Mouse (Mus musculus): ENCODE measurements at regions not wholly inside any gene's neighbourhood (a gene's known extent, or its start where the extent isn't known, plus 50 kb on each side); places are given as distances from the start of the nearest gene placed in this dataset.

- ATAC-seq (ENCODE audit: insufficient number of reproducible peaks, low FRiP score, low TSS enrichment), result no peak
Observed at GRCm38 (mm10) chr13:53807791-53808525, 247.5 kb downstream of the Drd1 start.

DNA sequence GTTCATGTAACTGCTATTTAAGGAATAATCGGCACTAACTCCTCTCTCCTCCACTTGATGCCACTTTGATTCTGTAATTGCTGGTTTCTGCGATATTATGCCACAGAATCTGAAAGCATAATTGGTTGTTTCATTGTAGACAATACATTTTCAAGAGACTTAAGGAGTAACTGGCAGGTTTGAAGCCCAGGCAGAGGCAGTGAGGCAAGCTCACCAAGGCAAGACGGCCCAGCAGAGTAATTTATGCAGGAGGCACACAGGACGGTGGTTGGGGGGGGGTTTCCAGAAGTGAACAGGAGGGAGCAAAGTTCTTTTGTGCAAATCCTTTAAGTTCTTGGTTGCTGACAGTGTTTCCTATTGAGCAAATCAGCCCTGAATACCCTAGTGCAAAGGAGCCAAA lies 249.6 kb downstream of the Drd1 start:
- no peak for ATAC-seq (ENCODE audit: insufficient number of reproducible peaks, low FRiP score, low TSS enrichment)

DNA sequence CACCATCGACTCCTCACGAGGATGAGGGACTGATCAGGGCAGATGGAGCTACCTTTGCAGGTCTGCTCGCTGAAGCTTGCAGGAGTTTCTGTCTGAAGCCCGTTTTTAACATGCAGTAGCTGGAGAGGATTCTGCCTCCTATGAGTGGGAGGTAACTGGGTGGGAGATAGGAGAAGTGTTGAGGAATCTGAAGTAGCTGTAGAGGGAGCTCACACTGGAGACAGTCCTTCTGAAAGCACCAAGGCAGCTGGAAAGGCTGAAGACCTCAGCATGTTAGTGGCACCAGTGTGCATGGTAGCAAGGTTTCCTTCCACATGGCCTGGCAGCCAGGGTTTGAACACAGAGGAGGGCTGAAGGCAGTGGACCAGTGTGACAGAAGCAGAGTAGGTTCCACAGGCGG lies 254.5 kb downstream of the Drd1 start:
- no peak for ATAC-seq (ENCODE audit: insufficient number of reproducible peaks, low FRiP score, low TSS enrichment)

DNA sequence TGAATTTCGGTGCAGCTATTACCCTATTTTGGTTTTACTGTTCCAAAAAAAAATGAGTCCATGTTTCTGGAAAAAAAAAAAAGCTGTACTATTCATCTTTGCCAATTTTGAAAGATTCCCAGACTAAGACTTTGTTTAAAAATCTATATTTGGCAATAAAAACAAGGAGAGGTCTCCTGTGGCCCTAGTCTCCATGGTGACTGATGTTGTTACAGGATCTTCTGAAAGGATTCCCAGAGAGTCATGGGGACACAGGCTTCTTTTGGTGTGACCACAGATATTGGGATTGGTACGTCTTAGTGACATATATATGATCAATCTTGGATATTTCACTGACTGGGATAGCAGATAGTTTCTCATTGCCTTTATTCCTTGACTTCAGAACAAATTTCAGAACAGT lies 266.7 kb downstream of the Drd1 start:
- ATAC-seq (ENCODE audit: insufficient number of reproducible peaks, low FRiP score, low TSS enrichment), result no peak

- ATAC-seq (ENCODE audit: insufficient number of reproducible peaks, low FRiP score, low TSS enrichment), result peak; percentile 84
Observed at GRCm38 (mm10) chr13:53783492-53783891, 272.0 kb downstream of the Drd1 start.

GRCm38 (mm10) chr13:53779150-53779549 lies 276.4 kb downstream of the Drd1 start:
- ATAC-seq (ENCODE audit: insufficient number of reproducible peaks, low FRiP score, low TSS enrichment), result no peak

DNA sequence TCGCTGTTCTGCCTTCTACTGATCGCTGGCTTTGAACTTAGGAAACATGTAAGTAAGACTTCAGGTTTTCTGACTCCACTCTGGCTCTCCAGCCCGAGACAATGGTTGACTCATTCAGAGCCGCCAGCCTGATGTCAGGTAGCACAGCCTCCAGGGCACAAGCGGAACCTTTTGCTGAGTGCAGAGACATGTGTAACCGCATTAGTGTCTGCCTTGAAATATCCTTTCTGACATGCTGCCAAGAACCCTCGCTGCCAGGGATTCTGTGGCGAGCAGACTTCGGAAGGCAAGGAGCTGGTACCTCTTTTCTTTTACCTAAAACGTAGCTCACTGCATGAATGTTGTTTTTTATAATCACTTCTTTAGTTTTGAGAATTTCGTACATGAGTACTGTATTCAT lies 279.1 kb downstream of the Drd1 start:
- no peak for ATAC-seq (ENCODE audit: insufficient number of reproducible peaks, low FRiP score, low TSS enrichment)

GRCm38 (mm10) chr13:53775687-53776086 lies 279.8 kb downstream of the Drd1 start:
- ATAC-seq (ENCODE audit: insufficient number of reproducible peaks, low FRiP score, low TSS enrichment), result no peak

- no peak for ATAC-seq (ENCODE audit: insufficient number of reproducible peaks, low FRiP score, low TSS enrichment)
Observed at GRCm38 (mm10) chr13:53764613-53765243, 290.8 kb downstream of the Drd1 start.

DNA sequence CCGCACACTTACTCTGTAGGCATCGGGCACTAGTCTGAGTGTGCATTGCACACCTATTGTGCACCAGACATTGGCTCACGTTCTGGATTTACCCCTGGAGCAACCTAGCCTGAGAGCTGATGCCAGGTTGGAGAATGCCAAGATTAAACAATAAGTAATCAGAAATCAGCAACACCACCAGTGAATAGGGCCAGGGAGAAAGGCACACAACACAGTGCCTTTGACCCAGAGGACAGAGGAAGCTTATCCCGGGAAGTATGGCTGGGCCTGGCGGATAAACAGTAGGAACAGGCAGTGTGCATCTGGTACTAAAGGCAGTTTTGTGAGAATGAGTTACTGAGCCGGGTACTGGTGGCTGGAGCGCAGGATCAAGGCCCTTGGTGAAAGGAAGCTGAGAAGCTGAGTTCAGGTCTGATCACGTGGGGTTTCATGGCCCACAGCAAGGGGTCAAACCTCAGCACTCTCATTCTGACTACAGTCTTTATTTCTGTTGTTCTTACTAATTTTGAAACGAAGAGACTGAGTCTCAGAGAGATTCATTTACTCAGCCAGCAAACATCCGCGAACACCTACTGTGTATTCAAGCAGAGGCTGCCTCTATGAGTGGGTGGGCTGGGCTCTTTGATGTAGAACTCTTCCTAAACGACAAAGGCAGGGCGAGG lies 284.8 kb upstream of the Msx2 start:
- ATAC-seq (ENCODE audit: insufficient number of reproducible peaks, low FRiP score, low TSS enrichment), result no peak

DNA sequence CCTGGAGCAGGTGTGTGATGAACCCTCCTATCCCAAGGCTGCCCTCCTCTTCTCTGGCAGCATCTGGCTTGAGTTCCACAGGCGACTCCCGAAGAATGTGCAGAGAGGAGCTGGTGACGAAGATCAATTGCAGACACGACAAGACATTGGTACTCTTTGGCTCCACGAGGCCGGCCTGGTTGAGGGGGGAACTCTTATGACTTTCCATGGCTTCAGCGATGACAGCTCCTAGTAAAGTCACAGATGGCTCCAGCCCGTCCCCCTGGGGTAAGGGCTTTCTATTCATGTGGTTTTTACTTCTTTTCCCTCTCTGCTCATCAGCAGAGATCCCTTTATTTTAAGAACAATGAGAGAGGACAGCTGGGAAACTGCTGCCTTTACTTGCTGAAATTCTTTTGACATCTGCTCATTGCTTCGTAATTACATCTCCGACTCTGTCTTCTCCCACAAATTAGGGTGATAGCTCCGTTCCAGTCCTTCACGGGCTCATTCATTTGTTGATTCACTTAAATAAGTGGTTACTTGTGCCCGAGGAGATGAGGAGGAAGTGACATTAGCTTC lies 284.2 kb upstream of the Msx2 start:
- ATAC-seq (ENCODE audit: insufficient number of reproducible peaks, low FRiP score, low TSS enrichment), result no peak

GRCm38 (mm10) chr13:53755046-53755615 lies 282.3 kb upstream of the Msx2 start:
- no peak for ATAC-seq (ENCODE audit: insufficient number of reproducible peaks, low FRiP score, low TSS enrichment)

- ATAC-seq (ENCODE audit: insufficient number of reproducible peaks, low FRiP score, low TSS enrichment), result no peak
Observed at GRCm38 (mm10) chr13:53753049-53753448, 280.2 kb upstream of the Msx2 start.

DNA sequence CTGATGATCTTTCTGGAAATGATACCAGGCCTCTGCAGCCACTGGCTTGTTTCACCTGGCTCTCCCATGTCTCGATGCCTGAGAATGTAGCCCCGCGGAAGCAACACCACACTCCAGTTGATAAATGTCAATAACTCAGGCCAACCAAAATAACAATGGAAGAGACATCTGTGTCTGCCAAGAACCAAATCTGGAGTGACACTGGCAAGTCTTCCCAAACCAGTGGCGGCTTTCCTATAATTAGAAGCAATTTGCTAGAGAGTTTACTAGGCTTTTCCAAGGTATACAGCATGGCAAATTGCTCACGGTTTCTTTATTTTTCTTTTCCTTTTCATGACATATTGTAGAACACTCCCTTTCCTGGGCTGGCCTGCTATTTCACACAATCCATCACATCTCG lies 268.1 kb upstream of the Msx2 start:
- no peak for ATAC-seq (ENCODE audit: insufficient number of reproducible peaks, low FRiP score, low TSS enrichment)

DNA sequence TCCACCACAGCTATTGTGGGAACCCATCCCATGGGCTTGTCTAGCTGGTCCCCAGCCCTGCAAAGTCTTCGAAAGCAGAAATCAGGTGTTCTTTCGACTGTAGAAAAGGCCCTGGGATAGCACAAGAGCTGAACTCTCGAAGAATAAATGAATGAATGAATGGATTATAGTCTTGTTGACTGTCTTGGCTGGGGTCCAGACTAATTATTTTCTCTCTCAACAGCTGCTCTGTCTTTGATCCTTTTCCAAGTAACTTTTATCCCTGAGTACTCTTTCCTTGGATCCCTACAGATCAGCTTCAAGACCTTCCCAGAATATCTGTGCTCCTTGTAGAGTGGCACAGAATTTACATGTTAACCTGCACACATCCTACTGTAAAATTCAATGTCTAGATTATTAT lies 266.3 kb upstream of the Msx2 start:
- no peak for ATAC-seq (ENCODE audit: insufficient number of reproducible peaks, low FRiP score, low TSS enrichment)

- ATAC-seq (ENCODE audit: insufficient number of reproducible peaks, low FRiP score, low TSS enrichment), result no peak
Observed at GRCm38 (mm10) chr13:53734944-53735343, 262.1 kb upstream of the Msx2 start.

GRCm38 (mm10) chr13:53730259-53730902 lies 257.5 kb upstream of the Msx2 start:
- no peak for ATAC-seq (ENCODE audit: insufficient number of reproducible peaks, low FRiP score, low TSS enrichment)

DNA sequence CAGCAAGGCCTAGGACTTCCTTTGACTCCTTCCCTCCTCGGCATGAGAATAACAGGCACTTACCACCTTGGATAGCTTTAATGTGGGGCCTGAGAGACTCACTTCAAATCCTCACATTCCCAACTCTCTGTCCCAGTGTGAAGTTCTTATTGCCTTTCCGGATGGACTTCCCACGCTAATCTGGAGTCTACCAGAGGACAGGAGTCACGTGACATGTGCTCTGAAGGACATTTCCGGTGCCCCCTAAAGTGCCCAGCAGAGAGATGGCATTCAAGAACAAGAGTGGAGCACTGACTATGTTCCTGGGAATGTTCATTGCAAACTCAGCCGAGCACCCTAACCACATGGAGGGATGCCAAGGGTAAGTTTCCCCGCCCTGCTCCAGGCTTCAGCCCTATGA lies 257.0 kb upstream of the Msx2 start:
- ATAC-seq (ENCODE audit: insufficient number of reproducible peaks, low FRiP score, low TSS enrichment), result no peak

DNA sequence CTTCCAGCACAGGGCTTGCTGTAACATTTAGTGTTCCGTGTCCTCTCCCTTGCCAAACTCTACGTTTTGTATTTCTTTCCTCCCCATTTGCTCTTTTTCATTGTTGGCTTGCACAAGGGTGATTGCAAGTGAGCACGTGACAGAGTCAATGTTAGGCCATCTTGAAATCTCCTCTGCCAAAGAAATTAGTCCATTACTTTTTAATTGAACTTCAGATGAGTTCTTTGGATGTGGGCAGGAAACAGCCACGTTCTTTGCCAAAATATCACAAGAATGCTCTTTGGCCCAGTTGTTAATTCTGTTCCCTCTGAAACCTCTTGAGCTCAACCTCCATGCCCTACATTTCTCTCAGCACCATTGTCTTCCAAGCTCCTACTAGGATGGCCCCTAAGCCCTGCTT lies 253.2 kb upstream of the Msx2 start:
- no peak for ATAC-seq (ENCODE audit: insufficient number of reproducible peaks, low FRiP score, low TSS enrichment)

DNA sequence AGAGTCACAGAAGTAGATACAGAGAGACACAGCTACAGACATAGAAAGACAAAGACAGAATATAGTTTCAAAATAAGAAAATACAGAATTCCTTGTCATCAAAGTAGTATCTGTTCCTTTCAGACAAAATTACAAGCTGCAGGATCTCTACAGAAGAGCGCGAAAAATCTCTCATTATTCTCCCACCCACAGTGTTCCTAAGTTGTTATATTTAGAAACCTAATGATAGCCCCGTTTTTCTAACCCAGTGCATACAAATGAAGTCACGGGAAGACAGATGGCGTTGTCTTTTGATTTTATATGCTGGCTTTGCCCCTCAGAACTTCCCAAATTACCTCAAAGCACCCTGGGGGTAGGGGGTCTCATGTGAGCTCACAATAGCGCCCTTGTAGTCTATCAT lies 250.0 kb upstream of the Msx2 start:
- ATAC-seq (ENCODE audit: insufficient number of reproducible peaks, low FRiP score, low TSS enrichment), result no peak

- ATAC-seq (ENCODE audit: insufficient number of reproducible peaks, low FRiP score, low TSS enrichment), result no peak
Observed at GRCm38 (mm10) chr13:53721038-53721463, 248.2 kb upstream of the Msx2 start.
